Mouse (Mus musculus) splenic B cell, adult 2 months (primary cell): ENCODE measurements around the gene Olfr813.
"Not testable (repeated sequence)": the region's sequence is repeated elsewhere in the genome, so short reads cannot be mapped to it uniquely, and the experiment has no call there.

Experiments used
- DNase-seq: peaks from one replicate; pipeline ENCODE4 v3.0.0-alpha.2; 2011; ENCODE audit warnings: low read depth, low spot score
- H3K27me3 ChIP-seq: 2 replicates; pipeline ENCODE4 v1.6.1; 2012; ENCODE audit warnings: mild to moderate bottlenecking, low read length, moderate library complexity, mixed read lengths; ENCODE audit not compliant: control insufficient read depth, poor library complexity, insufficient read depth, severe bottlenecking
- H3K36me3 ChIP-seq: 2 replicates; pipeline ENCODE4 v1.6.1; 2012; ENCODE audit warnings: mild to moderate bottlenecking, low read length, moderate library complexity, mixed read lengths; ENCODE audit not compliant: control insufficient read depth, poor library complexity, insufficient read depth, severe bottlenecking

Gene Olfr813

GRCm38 (mm10) chr10:129855067-129855466 lies at the start of gene Olfr813:
Gene Olfr813, plus strand, starts transcription at chr10:129855367.
- Histone ChIP-seq H3K27me3 (no peaks in the 10 kb centered on the region), H3K36me3 (no peaks in the 10 kb centered on the region)
- no peak for DNase-seq

GRCm38 (mm10) chr10:129845994-129846393 lies 9.2 kb upstream of the Olfr813 start, which contains the start of gene Olfr812:
Gene Olfr812, minus strand, starts transcription at chr10:129846094.
- H3K36me3 ChIP-seq = no peaks in the 10 kb centered on the region
- H3K27me3 ChIP-seq = no peaks in the 10 kb centered on the region
- DNase-seq = no peak

- Histone ChIP-seq H3K27me3 (no peaks in the 10 kb centered on the region), H3K36me3 (no peaks in the 10 kb centered on the region)
- DNase-seq = no peak
These were observed 7.8 kb upstream of the Olfr813 start for GRCm38 (mm10) chr10:129847343-129847742.

- not testable (repeated sequence) for H3K27me3 ChIP-seq, DNase-seq, H3K36me3 ChIP-seq
These were observed 24.6 kb downstream of the Olfr813 start, which contains the start of gene Olfr814 for GRCm38 (mm10) chr10:129879751-129880150. Gene Olfr814, minus strand, starts transcription at chr10:129879851.

GRCm38 (mm10) chr10:129885496-129885895 lies 30.3 kb downstream of the Olfr813 start:
- not testable (repeated sequence) for DNase-seq, H3K36me3 ChIP-seq, H3K27me3 ChIP-seq

GRCm38 (mm10) chr10:129885934-129886333 lies 30.8 kb downstream of the Olfr813 start:
- no peaks in the 10 kb centered on the region for H3K27me3 ChIP-seq
- DNase-seq = no peak

GRCm38 (mm10) chr10:129905767-129906166 lies 50.6 kb downstream of the Olfr813 start, which contains the start of gene Olfr815:
Gene Olfr815, minus strand, starts transcription at chr10:129905867.
- not testable (repeated sequence) for DNase-seq, H3K36me3 ChIP-seq, H3K27me3 ChIP-seq

More at GRCm38 (mm10) chr10:129885934-129886333, 30.8 kb downstream of the Olfr813 start:
- H3K36me3 ChIP-seq = no peaks in the 10 kb centered on the region
